Mouse (Mus musculus): ENCODE measurements around the gene Iqgap3. TPM values are rescaled to one million over a fixed set of nuclear protein-coding genes. Genes with fewer than 3 reads are reported as not detected.

The Iqgap3 gene
- polyA plus RNA-seq, 1 experiment from 2014 or later = 4.5 TPM

- H3K4me3 ChIP-seq (ENCODE audit: low read depth, low read length) = no peak overlapping the region
- no peak overlapping the region for H3K4me2 ChIP-seq (replicated peaks; ENCODE audit: low read depth)
- H3K27ac ChIP-seq (replicated peaks) = no peak overlapping the region
- ATAC-seq (ENCODE audit: low FRiP score, low TSS enrichment) = no peak
- no peak for DNase-seq (ENCODE audit: low spot score)
- no peak overlapping the region for H3K9ac ChIP-seq (ENCODE audit: low read length)
- 73% methylated on average over 8 of the region's 8 CpGs for WGBS
- no peaks in the 10 kb centered on the region for H3K27me3 ChIP-seq (ENCODE audit: control insufficient read depth, insufficient read depth, low read length)
- no peaks in the 10 kb centered on the region for H3K4me1 ChIP-seq (replicated peaks; ENCODE audit: control insufficient read depth, insufficient read depth)
- no peaks in the 10 kb centered on the region for H3K36me3 ChIP-seq (ENCODE audit: control insufficient read depth, insufficient read depth, low read length)
- no peak for TF ChIP-seq CTCF (IDR thresholded peaks at IDR 0.05; ENCODE audit: low read depth)
- no peak for TF ChIP-seq EP300 (optimal IDR thresholded peaks at IDR 0.05)
- no peaks in the 10 kb centered on the region for H3K9me3 ChIP-seq (ENCODE audit: control insufficient read depth, low read length)
These were observed 7.0 kb upstream of the Iqgap3 start for GRCm38 (mm10) chr3:88074766-88075165.

- Histone ChIP-seq H3K4me1 (replicated peaks; ENCODE audit: control insufficient read depth, insufficient read depth) (no peaks in the 10 kb centered on the region), H3K9me3 (ENCODE audit: control insufficient read depth, low read length) (no peaks in the 10 kb centered on the region), H3K27ac (replicated peaks) (no peak overlapping the region), H3K9ac (ENCODE audit: low read length) (no peak overlapping the region), H3K36me3 (ENCODE audit: control insufficient read depth, insufficient read depth, low read length) (no peaks in the 10 kb centered on the region), H3K4me3 (ENCODE audit: low read depth, low read length) (no peak overlapping the region), H3K27me3 (ENCODE audit: control insufficient read depth, insufficient read depth, low read length) (no peaks in the 10 kb centered on the region), H3K4me2 (replicated peaks; ENCODE audit: low read depth) (no peak overlapping the region)
- no peak for ATAC-seq (ENCODE audit: low FRiP score, low TSS enrichment)
- DNase-seq (ENCODE audit: low spot score) = no peak
- WGBS = 39% methylated on average over 8 of the region's 8 CpGs
- TF ChIP-seq CTCF (IDR thresholded peaks at IDR 0.05; ENCODE audit: low read depth) (no peak), EP300 (optimal IDR thresholded peaks at IDR 0.05) (no peak)
These were observed 4.3 kb upstream of the Iqgap3 start for GRCm38 (mm10) chr3:88077441-88077840.

GRCm38 (mm10) chr3:88078204-88078603, 3.6 kb upstream of the Iqgap3 start, which contains the start of gene Ttc24:
Gene Ttc24, minus strand, starts transcription at chr3:88078304.
- H3K27me3 ChIP-seq (ENCODE audit: control insufficient read depth, insufficient read depth, low read length) = no peaks in the 10 kb centered on the region
- H3K9me3 ChIP-seq (ENCODE audit: control insufficient read depth, low read length) = no peaks in the 10 kb centered on the region
- H3K4me2 ChIP-seq (replicated peaks; ENCODE audit: low read depth) = no peak within 1 kb of the TSS
- no peak within 1 kb of the TSS for H3K27ac ChIP-seq (replicated peaks)
- TF ChIP-seq EP300 (optimal IDR thresholded peaks at IDR 0.05) = no peak
- TF ChIP-seq CTCF (IDR thresholded peaks at IDR 0.05; ENCODE audit: low read depth) = no peak
- H3K9ac ChIP-seq (ENCODE audit: low read length) = no peak within 1 kb of the TSS
- H3K36me3 ChIP-seq (ENCODE audit: control insufficient read depth, insufficient read depth, low read length) = no peaks in the 10 kb centered on the region
- H3K4me1 ChIP-seq (replicated peaks; ENCODE audit: control insufficient read depth, insufficient read depth) = no peaks in the 10 kb centered on the region
- 80% methylated on average over 4 of the region's 4 CpGs for WGBS
- H3K4me3 ChIP-seq (ENCODE audit: low read depth, low read length) = no peak within 1 kb of the TSS
- no peak for ATAC-seq (ENCODE audit: low FRiP score, low TSS enrichment)
- no peak for DNase-seq (ENCODE audit: low spot score)

- WGBS = 1% methylated on average over 13 of the region's 13 CpGs
- Histone ChIP-seq H3K4me2 (replicated peaks; ENCODE audit: low read depth) (peak overlapping the region; percentile 78), H3K27ac (replicated peaks) (no peak overlapping the region), H3K9me3 (ENCODE audit: control insufficient read depth, low read length) (no peaks in the 10 kb centered on the region), H3K4me1 (replicated peaks; ENCODE audit: control insufficient read depth, insufficient read depth) (no peaks in the 10 kb centered on the region), H3K36me3 (ENCODE audit: control insufficient read depth, insufficient read depth, low read length) (no peaks in the 10 kb centered on the region), H3K4me3 (ENCODE audit: low read depth, low read length) (peak overlapping the region; percentile 52), H3K27me3 (ENCODE audit: control insufficient read depth, insufficient read depth, low read length) (no peaks in the 10 kb centered on the region), H3K9ac (ENCODE audit: low read length) (peak overlapping the region; percentile 49)
- TF ChIP-seq EP300 (optimal IDR thresholded peaks at IDR 0.05) = no peak
- no peak for TF ChIP-seq CTCF (IDR thresholded peaks at IDR 0.05; ENCODE audit: low read depth)
- peak; percentile 38; the same call in 1 of the 2 replicates for ATAC-seq (ENCODE audit: low FRiP score, low TSS enrichment)
- DNase-seq (ENCODE audit: low spot score) = peak; percentile 35
These were observed 450 bp downstream of the Iqgap3 start for GRCm38 (mm10) chr3:88082224-88082618.

- ATAC-seq (ENCODE audit: low FRiP score, low TSS enrichment) (peak; percentile 70), DNase-seq (ENCODE audit: low spot score) (peak; percentile 46)
- 0 out of 2 replicates have a peak overlapping the region, but pooled peaks have one; percentile 35 for H3K27ac ChIP-seq (replicated peaks)
- 2% methylated on average over 4 of the region's 4 CpGs for WGBS
- H3K9ac ChIP-seq (ENCODE audit: low read length) = peak overlapping the region; percentile 49; the same call in 1 of the 2 replicates
- no peaks in the 10 kb centered on the region for H3K27me3 ChIP-seq (ENCODE audit: control insufficient read depth, insufficient read depth, low read length)
- TF ChIP-seq EP300 (optimal IDR thresholded peaks at IDR 0.05) = no peak
- no peak for TF ChIP-seq CTCF (IDR thresholded peaks at IDR 0.05; ENCODE audit: low read depth)
- no peaks in the 10 kb centered on the region for H3K9me3 ChIP-seq (ENCODE audit: control insufficient read depth, low read length)
- peak overlapping the region; percentile 52 for H3K4me3 ChIP-seq (ENCODE audit: low read depth, low read length)
- H3K4me2 ChIP-seq (replicated peaks; ENCODE audit: low read depth) = peak overlapping the region; percentile 78
- no peaks in the 10 kb centered on the region for H3K4me1 ChIP-seq (replicated peaks; ENCODE audit: control insufficient read depth, insufficient read depth)
- no peaks in the 10 kb centered on the region for H3K36me3 ChIP-seq (ENCODE audit: control insufficient read depth, insufficient read depth, low read length)
These were observed 892 bp downstream of the Iqgap3 start for GRCm38 (mm10) chr3:88082663-88083062.

- WGBS = 100% methylated on average over 2 of the region's 2 CpGs
- Histone ChIP-seq H3K4me3 (ENCODE audit: low read depth, low read length) (no peak overlapping the region), H3K4me1 (replicated peaks; ENCODE audit: control insufficient read depth, insufficient read depth) (no peaks in the 10 kb centered on the region), H3K27ac (replicated peaks) (no peak overlapping the region), H3K4me2 (replicated peaks; ENCODE audit: low read depth) (no peak overlapping the region), H3K9me3 (ENCODE audit: control insufficient read depth, low read length) (no peaks in the 10 kb centered on the region), H3K9ac (ENCODE audit: low read length) (no peak overlapping the region), H3K27me3 (ENCODE audit: control insufficient read depth, insufficient read depth, low read length) (no peaks in the 10 kb centered on the region), H3K36me3 (ENCODE audit: control insufficient read depth, insufficient read depth, low read length) (no peaks in the 10 kb centered on the region)
- ATAC-seq (ENCODE audit: low FRiP score, low TSS enrichment) = no peak
- DNase-seq (ENCODE audit: low spot score) = no peak
- TF ChIP-seq CTCF (IDR thresholded peaks at IDR 0.05; ENCODE audit: low read depth) (no peak), EP300 (optimal IDR thresholded peaks at IDR 0.05) (no peak)
These were observed 2.2 kb downstream of the Iqgap3 start for GRCm38 (mm10) chr3:88084001-88084400.

Data from stomach, postnatal 0 days (tissue).